ENCODE assay signal across 9 mouse cellular contexts in genomic region chr11:56246549-56247332, GRCm38 (mm10).
DNase-seq lines count a peak whose midpoint lies in the region; ATAC-seq lines count a peak whose summit lies in the region.
"Had no signal": no experiment of that assay in that cellular context is flagged by ENCODE, and none has a peak within 500 bp of the region (broad histone marks: within the 10 kb centered on the region; RNA-seq: fewer than 3 reads in every experiment).

No protein-coding gene starts in this region.

- no peaks in the 10 kb centered on the region for H3K27me3 ChIP-seq in lung, embryonic 16.5 days (ENCODE audit: control insufficient read depth, insufficient read depth, low read depth, low read length)
- no peaks in the 10 kb centered on the region for H3K27me3 ChIP-seq in hindbrain, embryonic 11.5 days (ENCODE audit: control insufficient read depth, insufficient read depth, low read length)
- H3K27me3 ChIP-seq in midbrain, embryonic 10.5 days (ENCODE audit: low read depth, poor library complexity, severe bottlenecking): no peaks in the 10 kb centered on the region
- H3K27me3 ChIP-seq in heart, embryonic 12.5 days (replicated peaks): no peaks in the 10 kb centered on the region

- no peak overlapping the region for H3K4me3 ChIP-seq in lung, embryonic 16.5 days (ENCODE audit: low read length)
- H3K4me3 ChIP-seq in hindbrain, embryonic 11.5 days (ENCODE audit: low read depth, low read length): no peak overlapping the region
- H3K4me3 ChIP-seq in midbrain, embryonic 10.5 days: no peak overlapping the region
- H3K4me3 ChIP-seq in heart, embryonic 12.5 days: no peak overlapping the region
- H3K4me3 ChIP-seq: erythroblast, embryonic 14.5 days had no signal

- no peak overlapping the region for H3K27ac ChIP-seq in lung, embryonic 16.5 days (ENCODE audit: low read length)
- peak overlapping the region; percentile 32; the same call in 1 of the 2 replicates for H3K27ac ChIP-seq in hindbrain, embryonic 11.5 days (ENCODE audit: low read depth, low read length)
- H3K27ac ChIP-seq in midbrain, embryonic 10.5 days (replicated peaks): peak overlapping the region; percentile 85
- no peak overlapping the region for H3K27ac ChIP-seq in heart, embryonic 12.5 days (ENCODE audit: poor library complexity, severe bottlenecking)

- 55% methylated on average over 5 of the region's 5 CpGs for WGBS in lung, embryonic 16.5 days
- 37% methylated on average over 5 of the region's 5 CpGs for WGBS in hindbrain, embryonic 11.5 days
- WGBS in midbrain, embryonic 10.5 days: 40% methylated on average over 5 of the region's 5 CpGs
- 52% methylated on average over 5 of the region's 5 CpGs for WGBS in heart, embryonic 12.5 days

- DNase-seq in lung, adult 18-20 months: no peak
- peak; percentile 82 for DNase-seq in hindbrain, embryonic 11.5 days (ENCODE audit: low spot score)
- DNase-seq in midbrain, embryonic 10.5 days (ENCODE audit: low spot score): peak; percentile 79
- DNase-seq in yolk sac, embryonic 10.5 days (ENCODE audit: low spot score): peak; percentile 6
- no peak for DNase-seq in adrenal gland, postnatal 10 days
- no peak for DNase-seq in urinary bladder, postnatal 14 days (ENCODE audit: low spot score)

- H3K9ac ChIP-seq in lung, embryonic 16.5 days (ENCODE audit: low read length): no peak overlapping the region
- H3K9ac ChIP-seq in hindbrain, embryonic 11.5 days (ENCODE audit: low read depth, low read length): no peak overlapping the region
- H3K9ac ChIP-seq in heart, embryonic 12.5 days: no peak overlapping the region

- ATAC-seq in lung, embryonic 16.5 days (ENCODE audit: low read depth): 0 out of 2 replicates have a peak, but pooled peaks have one; percentile 23
- peak; percentile 96 for ATAC-seq in hindbrain, embryonic 11.5 days (ENCODE audit: low FRiP score)
- no peak for ATAC-seq in heart, embryonic 12.5 days (ENCODE audit: insufficient number of reproducible peaks, low FRiP score)

- H3K4me2 ChIP-seq in lung, embryonic 16.5 days (ENCODE audit: low read depth, low read length): no peak overlapping the region
- H3K4me2 ChIP-seq in hindbrain, embryonic 11.5 days (replicated peaks; ENCODE audit: low read depth, low read length): no peak overlapping the region
- no peak overlapping the region for H3K4me2 ChIP-seq in heart, embryonic 12.5 days

- H3K9me3 ChIP-seq in lung, embryonic 16.5 days (ENCODE audit: control insufficient read depth, low read length): no peaks in the 10 kb centered on the region
- H3K9me3 ChIP-seq in hindbrain, embryonic 11.5 days (ENCODE audit: control insufficient read depth, low read length): no peaks in the 10 kb centered on the region
- H3K9me3 ChIP-seq in midbrain, embryonic 10.5 days (replicated peaks): no peaks in the 10 kb centered on the region; the same call in 1 of the 2 replicates
- no peaks in the 10 kb centered on the region for H3K9me3 ChIP-seq in heart, embryonic 12.5 days (replicated peaks)

- H3K4me1 ChIP-seq in lung, embryonic 16.5 days (replicated peaks; ENCODE audit: control insufficient read depth, insufficient read depth, low read length): no peaks in the 10 kb centered on the region
- H3K4me1 ChIP-seq in hindbrain, embryonic 11.5 days (replicated peaks; ENCODE audit: control insufficient read depth, insufficient read depth, low read length): 0 out of 2 replicates have a peak, but pooled peaks cover 4% of the 10 kb centered on the region
- H3K4me1 ChIP-seq in midbrain, embryonic 10.5 days: peaks cover 26% of the 10 kb centered on the region
- no peaks in the 10 kb centered on the region for H3K4me1 ChIP-seq in heart, embryonic 12.5 days (replicated peaks)

- no peaks in the 10 kb centered on the region for H3K36me3 ChIP-seq in lung, embryonic 16.5 days (ENCODE audit: control insufficient read depth, insufficient read depth, low read length)
- no peaks in the 10 kb centered on the region for H3K36me3 ChIP-seq in hindbrain, embryonic 11.5 days (ENCODE audit: control insufficient read depth, insufficient read depth, low read length)
- H3K36me3 ChIP-seq in midbrain, embryonic 10.5 days: no peaks in the 10 kb centered on the region
- no peaks in the 10 kb centered on the region for H3K36me3 ChIP-seq in heart, embryonic 12.5 days

Comparison
In these comparisons a context has a peak if more than half of its experiments do, and no peak if none do; other contexts are left out.
1. H3K27ac ChIP-seq: peak in hindbrain, embryonic 11.5 days (single experiment) and midbrain, embryonic 10.5 days (single experiment); none in lung, embryonic 16.5 days (single experiment) and heart, embryonic 12.5 days (single experiment).
2. DNase-seq: peak in hindbrain, embryonic 11.5 days (single experiment), midbrain, embryonic 10.5 days (single experiment) and yolk sac, embryonic 10.5 days (single experiment); none in lung, adult 18-20 months (0 of 2), adrenal gland, postnatal 10 days (single experiment) and urinary bladder, postnatal 14 days (single experiment).